Mouse (Mus musculus): ENCODE measurements at regions not wholly inside any gene's neighbourhood (a gene's known extent, or its start where the extent isn't known, plus 50 kb on each side); places are given as distances from the start of the nearest gene placed in this dataset.

DNA sequence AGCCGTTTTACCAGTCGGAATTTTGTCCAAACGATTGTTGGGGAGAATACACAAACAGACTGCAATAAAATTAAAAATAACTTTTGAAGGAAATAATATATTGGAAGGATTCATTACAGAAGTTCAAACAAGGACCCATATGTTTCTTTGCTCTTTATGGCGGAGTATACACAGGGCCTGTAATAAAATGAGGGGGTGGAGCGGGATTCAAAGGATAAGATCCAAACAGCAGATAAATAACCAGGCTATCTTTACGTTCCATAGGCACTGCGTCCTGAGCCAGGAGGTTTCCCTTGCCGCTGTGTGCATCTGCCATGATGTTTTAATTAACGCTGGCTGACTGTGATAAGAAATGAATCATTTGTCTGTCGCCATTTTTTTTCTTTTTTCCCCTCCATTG, 490.6 kb upstream of the Sall1 start:
- H3K36me3 ChIP-seq (ENCODE audit: control insufficient read depth, insufficient read depth, low read length): no peaks in the 10 kb centered on the region
- no peak overlapping the region for H3K9ac ChIP-seq (replicated peaks; ENCODE audit: low read length)
- H3K9me3 ChIP-seq (ENCODE audit: control insufficient read depth, low read length): no peaks in the 10 kb centered on the region
- ATAC-seq (ENCODE audit: low FRiP score, low TSS enrichment) (no peak), DNase-seq (no peak)
- 75% methylated on average over 10 of the region's 10 CpGs for WGBS
- H3K27me3 ChIP-seq (ENCODE audit: control insufficient read depth, insufficient read depth, low read length): no peaks in the 10 kb centered on the region
- no peak overlapping the region for H3K27ac ChIP-seq (replicated peaks; ENCODE audit: low read depth, low read length)
- no peak overlapping the region for H3K4me3 ChIP-seq (replicated peaks; ENCODE audit: low read depth, low read length)
- no peak overlapping the region for H3K4me2 ChIP-seq (ENCODE audit: low read length)
- no peaks in the 10 kb centered on the region for H3K4me1 ChIP-seq (ENCODE audit: control insufficient read depth, insufficient read depth, low read length)

DNA sequence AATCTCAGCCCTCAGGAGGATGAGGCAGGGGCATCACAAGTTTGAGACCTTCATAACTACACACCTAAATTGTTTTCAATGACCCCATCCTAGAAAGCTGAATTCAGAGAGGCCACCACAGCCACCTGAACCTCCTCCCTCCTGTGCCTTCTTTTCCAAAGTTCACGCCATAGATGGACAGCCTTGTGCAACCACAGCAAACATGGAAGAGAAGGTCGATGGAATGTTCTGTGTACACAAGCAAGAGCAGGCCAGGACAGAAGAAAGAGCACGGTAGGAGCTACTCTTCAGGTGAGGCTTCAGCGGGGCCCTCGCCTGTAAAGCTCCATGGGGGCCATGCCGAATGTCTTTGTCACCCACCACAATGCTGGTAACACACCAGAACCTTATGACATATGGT, 481.1 kb upstream of the Sall1 start:
- Histone ChIP-seq H3K9me3 (ENCODE audit: control insufficient read depth, low read length) (no peaks in the 10 kb centered on the region), H3K9ac (replicated peaks; ENCODE audit: low read length) (no peak overlapping the region), H3K36me3 (ENCODE audit: control insufficient read depth, insufficient read depth, low read length) (no peaks in the 10 kb centered on the region), H3K4me3 (replicated peaks; ENCODE audit: low read depth, low read length) (no peak overlapping the region), H3K4me1 (ENCODE audit: control insufficient read depth, insufficient read depth, low read length) (no peaks in the 10 kb centered on the region), H3K27ac (replicated peaks; ENCODE audit: low read depth, low read length) (no peak overlapping the region), H3K27me3 (ENCODE audit: control insufficient read depth, insufficient read depth, low read length) (no peaks in the 10 kb centered on the region), H3K4me2 (ENCODE audit: low read length) (no peak overlapping the region)
- WGBS: 91% methylated on average over 6 of the region's 6 CpGs
- DNase-seq (no peak), ATAC-seq (ENCODE audit: low FRiP score, low TSS enrichment) (no peak)

DNA sequence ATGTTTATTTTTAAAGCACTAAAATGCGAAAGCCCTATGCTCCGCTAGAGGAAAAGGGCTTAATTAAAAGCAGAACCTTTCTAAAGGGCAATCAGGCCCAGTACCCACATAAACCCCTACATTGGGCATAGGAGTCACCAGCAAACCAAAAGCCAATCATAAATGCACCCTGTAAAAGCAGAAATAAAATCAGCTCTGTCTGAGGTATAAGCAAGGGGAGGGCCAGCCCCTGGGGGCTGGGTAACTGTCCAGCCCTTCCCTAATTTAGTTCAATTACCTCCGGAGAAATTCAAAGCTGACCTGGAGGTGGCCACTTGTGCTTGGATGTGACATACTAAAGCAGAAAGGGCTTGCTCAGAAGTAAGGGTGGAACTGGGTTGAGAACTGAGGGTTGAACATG, 479.4 kb upstream of the Sall1 start:
- Histone ChIP-seq H3K4me2 (ENCODE audit: low read length) (no peak overlapping the region), H3K4me3 (replicated peaks; ENCODE audit: low read depth, low read length) (no peak overlapping the region), H3K9me3 (ENCODE audit: control insufficient read depth, low read length) (no peaks in the 10 kb centered on the region), H3K4me1 (ENCODE audit: control insufficient read depth, insufficient read depth, low read length) (no peaks in the 10 kb centered on the region), H3K27ac (replicated peaks; ENCODE audit: low read depth, low read length) (no peak overlapping the region), H3K36me3 (ENCODE audit: control insufficient read depth, insufficient read depth, low read length) (no peaks in the 10 kb centered on the region), H3K27me3 (ENCODE audit: control insufficient read depth, insufficient read depth, low read length) (no peaks in the 10 kb centered on the region), H3K9ac (replicated peaks; ENCODE audit: low read length) (no peak overlapping the region)
- 95% methylated on average over 3 of the region's 3 CpGs for WGBS
- ATAC-seq (ENCODE audit: low FRiP score, low TSS enrichment): no peak
- DNase-seq: no peak

DNA sequence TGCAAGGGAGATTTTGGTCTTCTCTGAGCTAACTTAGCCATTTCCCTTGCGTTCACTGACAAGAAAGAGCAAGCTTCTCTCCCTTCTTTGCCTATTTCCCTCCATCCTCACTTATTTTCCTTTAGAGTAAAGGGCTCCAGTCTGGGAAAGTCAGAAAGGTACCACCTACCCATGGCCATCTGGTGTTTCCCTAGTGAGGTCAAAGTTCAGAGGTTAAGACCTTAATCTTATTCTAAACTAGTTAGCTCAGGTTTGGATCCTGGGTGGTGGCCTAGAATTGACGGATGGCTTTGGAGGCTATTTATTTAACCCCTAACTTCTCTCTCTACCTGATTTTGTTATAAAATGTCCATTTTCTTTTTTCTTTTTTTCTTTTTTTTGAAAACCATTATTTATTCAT, 472.6 kb upstream of the Sall1 start:
- DNase-seq (no peak), ATAC-seq (ENCODE audit: low FRiP score, low TSS enrichment) (no peak)
- no peak overlapping the region for H3K4me2 ChIP-seq (ENCODE audit: low read length)
- WGBS: 30% methylated on average over 2 of the region's 2 CpGs
- H3K4me3 ChIP-seq (replicated peaks; ENCODE audit: low read depth, low read length): no peak overlapping the region
- H3K9me3 ChIP-seq (ENCODE audit: control insufficient read depth, low read length): no peaks in the 10 kb centered on the region
- H3K27ac ChIP-seq (replicated peaks; ENCODE audit: low read depth, low read length): no peak overlapping the region
- no peak overlapping the region for H3K9ac ChIP-seq (replicated peaks; ENCODE audit: low read length)
- no peaks in the 10 kb centered on the region for H3K36me3 ChIP-seq (ENCODE audit: control insufficient read depth, insufficient read depth, low read length)
- 0 out of 2 replicates have a peak, but pooled peaks cover 4% of the 10 kb centered on the region for H3K4me1 ChIP-seq (ENCODE audit: control insufficient read depth, insufficient read depth, low read length)
- H3K27me3 ChIP-seq (ENCODE audit: control insufficient read depth, insufficient read depth, low read length): no peaks in the 10 kb centered on the region

DNA sequence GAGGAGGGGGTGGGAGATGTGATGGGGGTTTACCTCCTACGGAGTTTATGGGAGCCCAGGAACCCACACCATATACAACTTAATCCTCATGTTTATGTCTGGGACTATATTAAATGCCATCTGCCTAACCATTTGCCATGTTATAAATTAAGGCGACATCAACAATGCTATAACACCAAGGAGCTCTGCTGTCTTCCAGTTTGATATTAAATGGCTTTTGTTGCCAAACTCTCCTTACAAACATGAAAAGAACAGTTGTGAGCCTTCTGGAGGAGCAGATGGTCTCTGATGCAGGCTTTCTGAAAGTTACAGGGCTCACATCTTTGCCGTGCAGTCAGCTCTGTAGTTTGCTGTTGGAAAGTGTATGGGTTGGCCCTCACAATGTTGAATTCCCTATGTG, 470.3 kb upstream of the Sall1 start:
- Histone ChIP-seq H3K9ac (replicated peaks; ENCODE audit: low read length) (no peak overlapping the region), H3K27me3 (ENCODE audit: control insufficient read depth, insufficient read depth, low read length) (no peaks in the 10 kb centered on the region), H3K36me3 (ENCODE audit: control insufficient read depth, insufficient read depth, low read length) (no peaks in the 10 kb centered on the region), H3K4me3 (replicated peaks; ENCODE audit: low read depth, low read length) (no peak overlapping the region), H3K4me1 (ENCODE audit: control insufficient read depth, insufficient read depth, low read length) (0 out of 2 replicates have a peak, but pooled peaks cover 4% of the 10 kb centered on the region), H3K4me2 (ENCODE audit: low read length) (no peak overlapping the region), H3K9me3 (ENCODE audit: control insufficient read depth, low read length) (no peaks in the 10 kb centered on the region), H3K27ac (replicated peaks; ENCODE audit: low read depth, low read length) (no peak overlapping the region)
- DNase-seq (no peak), ATAC-seq (ENCODE audit: low FRiP score, low TSS enrichment) (no peak)
- WGBS: 81% methylated on average over 3 of the region's 3 CpGs

DNA sequence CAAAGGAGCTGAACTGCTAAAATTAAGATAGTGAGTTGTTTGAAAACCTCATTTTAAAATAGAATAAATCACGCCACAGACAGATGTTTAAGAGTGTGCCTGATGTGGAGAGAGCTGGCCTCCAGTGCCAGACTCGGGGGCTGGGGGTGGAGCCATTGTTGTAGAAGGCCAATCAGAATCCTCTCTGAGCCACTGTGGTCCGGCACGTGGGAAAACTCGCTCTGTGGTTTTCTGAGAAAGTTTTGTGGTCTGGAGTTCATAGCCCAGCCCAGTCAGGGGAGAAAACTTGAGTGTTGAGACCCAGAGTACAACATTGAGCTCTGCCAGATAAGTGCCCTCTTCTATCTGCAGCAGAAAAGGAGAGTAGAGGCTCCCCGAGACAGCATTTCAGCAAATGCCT, 463.7 kb upstream of the Sall1 start:
- no peaks in the 10 kb centered on the region for H3K4me1 ChIP-seq (ENCODE audit: control insufficient read depth, insufficient read depth, low read length)
- 57% methylated on average over 6 of the region's 6 CpGs for WGBS
- no peak for ATAC-seq (ENCODE audit: low FRiP score, low TSS enrichment)
- no peak overlapping the region for H3K4me3 ChIP-seq (replicated peaks; ENCODE audit: low read depth, low read length)
- no peaks in the 10 kb centered on the region for H3K36me3 ChIP-seq (ENCODE audit: control insufficient read depth, insufficient read depth, low read length)
- no peak for DNase-seq
- no peaks in the 10 kb centered on the region for H3K27me3 ChIP-seq (ENCODE audit: control insufficient read depth, insufficient read depth, low read length)
- H3K9ac ChIP-seq (replicated peaks; ENCODE audit: low read length): no peak overlapping the region
- no peak overlapping the region for H3K27ac ChIP-seq (replicated peaks; ENCODE audit: low read depth, low read length)
- H3K9me3 ChIP-seq (ENCODE audit: control insufficient read depth, low read length): no peaks in the 10 kb centered on the region
- H3K4me2 ChIP-seq (ENCODE audit: low read length): no peak overlapping the region

DNA sequence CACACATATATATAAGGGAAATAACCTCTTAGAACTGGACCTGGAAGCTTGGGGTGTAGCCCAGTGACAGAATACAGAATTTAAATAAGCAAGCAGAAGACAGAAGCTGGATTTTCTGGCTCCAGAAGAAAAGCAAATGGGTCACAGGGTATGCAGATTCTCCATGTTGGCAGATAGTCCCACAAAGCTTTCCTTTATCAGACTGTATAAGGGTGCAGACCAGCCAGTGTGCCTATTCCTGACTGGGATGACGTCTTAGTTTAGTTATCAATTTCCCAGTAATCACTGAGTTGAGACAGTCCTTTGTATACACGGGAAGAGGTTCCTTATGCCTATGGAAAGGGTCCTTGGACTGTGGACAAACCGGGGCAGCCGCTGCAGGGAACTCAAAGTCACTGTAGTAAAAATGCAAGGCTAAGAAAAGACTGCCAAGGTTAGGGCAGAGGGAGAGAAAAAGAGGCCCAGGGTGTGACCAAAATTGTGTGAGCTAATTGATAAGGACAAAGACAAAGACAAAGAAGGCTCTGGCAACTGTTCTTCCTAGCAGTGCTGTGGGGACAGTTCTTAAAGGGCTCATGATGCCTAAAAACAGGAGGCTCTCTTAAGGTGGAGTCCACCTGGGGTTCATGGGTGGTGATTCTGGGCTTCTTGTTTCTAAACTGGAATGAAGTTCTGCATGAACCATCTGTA, 459.7 kb upstream of the Sall1 start:
- no peak overlapping the region for H3K27ac ChIP-seq (replicated peaks; ENCODE audit: low read depth, low read length)
- ATAC-seq (ENCODE audit: low FRiP score, low TSS enrichment) (no peak), DNase-seq (no peak)
- no peak overlapping the region for H3K4me3 ChIP-seq (replicated peaks; ENCODE audit: low read depth, low read length)
- no peaks in the 10 kb centered on the region for H3K4me1 ChIP-seq (ENCODE audit: control insufficient read depth, insufficient read depth, low read length)
- H3K9ac ChIP-seq (replicated peaks; ENCODE audit: low read length): no peak overlapping the region
- 65% methylated on average over 4 of the region's 4 CpGs for WGBS
- no peaks in the 10 kb centered on the region for H3K27me3 ChIP-seq (ENCODE audit: control insufficient read depth, insufficient read depth, low read length)
- H3K36me3 ChIP-seq (ENCODE audit: control insufficient read depth, insufficient read depth, low read length): no peaks in the 10 kb centered on the region
- H3K4me2 ChIP-seq (ENCODE audit: low read length): no peak overlapping the region
- no peaks in the 10 kb centered on the region for H3K9me3 ChIP-seq (ENCODE audit: control insufficient read depth, low read length)

DNA sequence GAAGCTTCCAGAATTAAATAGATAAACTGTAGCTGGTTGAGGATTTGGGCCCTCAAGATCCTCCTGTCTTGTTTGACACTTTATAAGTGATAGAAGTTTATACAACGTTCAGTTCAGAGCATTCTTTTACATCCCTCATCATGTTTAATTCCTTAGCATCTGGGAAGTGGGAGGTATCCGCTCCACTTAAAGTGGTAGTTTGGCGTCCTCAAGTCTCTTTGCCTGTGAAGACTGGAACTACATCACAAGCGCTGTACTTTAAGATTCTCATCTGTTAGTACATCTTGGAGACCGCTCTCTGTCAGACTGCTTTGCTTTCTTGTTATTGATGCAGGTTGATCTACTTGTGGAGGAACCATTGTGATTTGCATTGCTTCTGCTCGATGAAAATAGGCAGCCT, 459.1 kb upstream of the Sall1 start:
- Histone ChIP-seq H3K9me3 (ENCODE audit: control insufficient read depth, low read length) (no peaks in the 10 kb centered on the region), H3K4me2 (ENCODE audit: low read length) (no peak overlapping the region), H3K4me3 (replicated peaks; ENCODE audit: low read depth, low read length) (no peak overlapping the region), H3K27me3 (ENCODE audit: control insufficient read depth, insufficient read depth, low read length) (no peaks in the 10 kb centered on the region), H3K9ac (replicated peaks; ENCODE audit: low read length) (no peak overlapping the region), H3K4me1 (ENCODE audit: control insufficient read depth, insufficient read depth, low read length) (no peaks in the 10 kb centered on the region), H3K27ac (replicated peaks; ENCODE audit: low read depth, low read length) (no peak overlapping the region), H3K36me3 (ENCODE audit: control insufficient read depth, insufficient read depth, low read length) (no peaks in the 10 kb centered on the region)
- ATAC-seq (ENCODE audit: low FRiP score, low TSS enrichment) (no peak), DNase-seq (no peak)
- WGBS: 90% methylated on average over 6 of the region's 6 CpGs

DNA sequence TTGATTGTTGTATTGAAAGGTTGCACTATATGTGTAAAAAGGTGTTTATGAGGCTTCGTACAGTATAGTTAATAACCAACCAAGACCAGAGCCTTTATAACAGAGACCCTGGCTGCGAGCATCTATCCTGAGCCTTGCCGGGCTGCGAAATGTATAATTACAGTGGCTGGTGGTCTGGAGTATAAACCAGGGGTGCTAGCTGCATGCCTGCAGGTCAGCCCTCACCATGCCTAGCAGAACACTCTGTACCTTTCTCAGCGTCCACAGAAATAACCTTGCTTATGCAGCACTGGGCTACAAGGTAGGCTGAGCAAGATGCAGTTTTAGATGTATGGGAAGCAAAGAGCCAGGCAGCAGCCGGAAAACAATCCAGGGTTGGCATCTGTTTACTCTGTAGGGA, 457.8 kb upstream of the Sall1 start:
- 94% methylated on average over 6 of the region's 6 CpGs for WGBS
- Histone ChIP-seq H3K27ac (replicated peaks; ENCODE audit: low read depth, low read length) (no peak overlapping the region), H3K9ac (replicated peaks; ENCODE audit: low read length) (no peak overlapping the region), H3K9me3 (ENCODE audit: control insufficient read depth, low read length) (no peaks in the 10 kb centered on the region), H3K27me3 (ENCODE audit: control insufficient read depth, insufficient read depth, low read length) (no peaks in the 10 kb centered on the region), H3K4me3 (replicated peaks; ENCODE audit: low read depth, low read length) (no peak overlapping the region), H3K36me3 (ENCODE audit: control insufficient read depth, insufficient read depth, low read length) (no peaks in the 10 kb centered on the region), H3K4me2 (ENCODE audit: low read length) (no peak overlapping the region), H3K4me1 (ENCODE audit: control insufficient read depth, insufficient read depth, low read length) (no peaks in the 10 kb centered on the region)
- ATAC-seq (ENCODE audit: low FRiP score, low TSS enrichment) (no peak), DNase-seq (no peak)

Data from midbrain, embryonic 14.5 days (tissue).